Mouse (Mus musculus) naive thymus-derived CD4-positive, alpha-beta T cell, adult 2 months (primary cell): ENCODE data around the gene Senp7.
"Not testable (repeated sequence)": the region's sequence is repeated elsewhere in the genome, so short reads cannot be mapped to it uniquely, and the experiment has no call there.

Experiments
- DNase-seq: peaks from one replicate; pipeline ENCODE4 v3.0.0-alpha.2; 2011; ENCODE audit warnings: low read depth

Senp7 gene

DNA sequence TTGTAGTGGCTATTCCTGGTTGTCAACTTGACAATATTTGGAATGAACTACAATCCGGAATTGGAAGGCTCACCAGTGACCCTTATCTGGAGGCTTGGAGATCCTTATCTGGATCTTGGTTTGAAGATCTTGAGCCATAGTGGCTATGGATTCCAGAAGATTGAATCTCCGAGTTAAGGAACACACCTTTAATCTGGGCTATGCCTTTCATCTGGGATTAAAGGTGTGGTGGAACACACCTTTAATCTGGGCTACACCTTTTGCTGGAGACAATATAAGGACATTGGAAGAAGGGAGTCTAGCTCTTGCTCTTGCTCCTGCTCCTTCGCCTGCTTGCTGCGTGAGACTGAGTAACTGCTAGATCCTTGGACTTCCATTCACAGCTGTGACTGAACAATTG is at the start of gene Senp7:
TSS of gene Senp7 (plus strand) at position 301 of the 400 bp plus-strand sequence.
- not testable (repeated sequence) for DNase-seq

DNA sequence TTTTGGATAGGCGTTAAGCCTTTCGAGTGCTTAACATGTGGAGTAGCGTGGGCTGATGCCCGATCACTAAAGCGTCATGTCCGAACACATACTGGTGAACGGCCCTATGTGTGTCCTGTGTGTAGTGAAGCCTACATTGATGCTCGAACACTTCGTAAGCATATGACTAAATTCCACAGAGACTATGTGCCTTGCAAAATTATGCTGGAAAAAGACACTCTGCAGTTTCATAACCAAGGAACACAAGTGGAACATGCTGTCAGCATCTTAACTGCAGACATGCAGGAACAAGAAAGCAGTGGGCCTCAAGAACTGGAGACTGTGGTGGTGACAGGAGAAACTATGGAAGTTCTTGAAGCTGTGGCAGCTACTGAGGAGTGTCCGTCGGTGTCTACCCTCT is 41.3 kb upstream of the Senp7 start:
- no peak for DNase-seq

DNA sequence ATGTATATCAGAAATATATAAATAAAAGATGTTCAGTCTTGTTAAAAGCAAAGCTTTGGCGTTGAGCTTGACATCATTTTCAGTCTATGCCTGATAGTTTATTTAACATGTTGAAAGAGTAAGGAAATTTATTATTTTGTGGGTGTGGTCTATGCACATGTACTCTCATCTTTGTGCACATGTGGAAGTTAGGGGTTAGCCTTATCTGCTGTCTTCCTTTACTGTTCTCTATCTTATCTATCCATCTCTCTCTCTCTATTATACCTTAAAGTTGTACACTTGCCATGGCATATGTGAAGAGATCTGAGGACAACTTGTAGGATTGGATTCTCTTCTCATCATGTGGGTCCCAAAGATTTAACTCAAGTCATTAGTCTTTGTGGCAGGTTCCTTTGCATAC is 39.3 kb upstream of the Senp7 start:
- no peak for DNase-seq

DNA sequence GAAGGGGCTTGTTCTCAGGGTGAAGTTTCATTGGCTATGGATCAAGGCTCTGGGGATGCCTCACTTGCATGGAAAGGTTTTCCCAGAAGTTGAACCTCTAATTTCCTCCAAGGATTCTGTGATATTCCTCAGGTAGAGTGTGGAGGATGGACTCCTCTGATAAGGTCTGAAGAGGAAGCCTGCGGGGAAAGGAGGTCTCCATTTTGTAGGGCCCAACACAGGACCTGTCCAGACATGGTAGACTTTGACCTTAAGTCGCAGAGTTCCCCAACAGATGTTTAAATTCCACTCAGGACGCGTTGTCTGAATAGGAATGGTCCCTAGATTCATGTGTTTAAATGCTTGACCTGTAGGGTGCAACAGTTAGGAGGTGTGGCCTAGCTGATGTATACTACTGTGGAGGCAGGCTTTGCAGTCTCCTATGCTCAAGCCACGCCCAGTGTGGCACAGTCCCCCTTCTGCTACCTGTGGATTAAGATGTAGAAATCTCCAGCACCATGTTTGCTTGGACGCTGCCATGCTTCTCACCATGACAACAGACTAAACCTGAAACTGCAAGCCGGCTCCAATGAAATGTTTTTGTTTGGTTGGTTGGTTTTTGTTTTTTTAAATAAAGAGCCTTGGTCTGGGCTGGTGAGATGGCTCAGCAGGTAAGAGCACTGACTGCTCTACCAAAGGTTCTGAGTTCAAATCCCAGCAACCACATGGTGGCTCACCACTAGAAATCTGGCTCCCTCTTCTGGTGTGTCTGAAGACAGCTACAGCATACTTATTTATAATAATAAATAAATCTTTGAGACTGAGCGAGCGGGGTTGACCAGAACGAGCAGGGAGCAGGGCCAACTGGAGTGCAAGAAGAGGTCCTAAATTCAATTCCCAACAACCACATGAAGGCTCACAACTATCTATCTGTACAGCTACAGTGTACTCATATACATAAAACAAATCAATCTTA is 35.1 kb upstream of the Senp7 start:
- DNase-seq, result no peak

DNA sequence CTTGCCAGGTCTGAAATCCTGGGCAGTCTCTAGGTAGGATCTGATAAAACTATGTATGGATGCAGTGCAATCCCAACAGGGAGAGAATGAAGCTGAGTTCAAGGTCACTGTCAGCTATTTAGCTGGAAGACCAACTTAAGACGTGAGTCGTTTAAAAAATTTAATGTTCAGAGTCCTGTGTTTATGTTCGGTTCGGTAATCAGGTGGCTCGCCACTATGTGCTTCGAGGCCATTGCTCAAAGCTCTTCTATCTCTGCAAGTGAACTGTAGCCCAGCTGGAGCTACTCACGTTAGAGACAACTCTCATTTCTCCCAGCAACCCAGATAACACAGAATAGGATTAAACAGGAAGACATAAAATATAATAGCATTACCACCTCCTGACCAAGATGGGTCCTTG is 34.1 kb upstream of the Senp7 start:
- DNase-seq, result no peak

DNA sequence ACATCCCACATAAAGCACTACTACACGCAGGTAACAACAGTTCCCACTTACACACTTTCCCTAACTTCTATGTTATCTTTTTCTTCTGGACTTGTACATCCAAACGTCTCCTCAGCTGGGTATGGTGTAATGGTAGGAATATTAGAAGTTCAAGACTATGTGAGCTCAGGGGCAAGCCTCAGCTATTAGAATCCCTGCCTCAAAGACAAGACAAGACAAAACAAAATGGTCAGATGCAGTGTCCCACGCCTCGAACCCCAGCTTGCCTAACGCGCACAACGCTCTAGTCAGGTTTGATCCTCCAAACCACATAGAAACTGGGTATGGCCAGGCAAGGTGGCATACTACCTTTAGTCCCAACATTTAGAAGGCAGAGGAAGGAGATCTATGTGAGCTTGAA is 28.5 kb upstream of the Senp7 start:
- no peak for DNase-seq

DNA sequence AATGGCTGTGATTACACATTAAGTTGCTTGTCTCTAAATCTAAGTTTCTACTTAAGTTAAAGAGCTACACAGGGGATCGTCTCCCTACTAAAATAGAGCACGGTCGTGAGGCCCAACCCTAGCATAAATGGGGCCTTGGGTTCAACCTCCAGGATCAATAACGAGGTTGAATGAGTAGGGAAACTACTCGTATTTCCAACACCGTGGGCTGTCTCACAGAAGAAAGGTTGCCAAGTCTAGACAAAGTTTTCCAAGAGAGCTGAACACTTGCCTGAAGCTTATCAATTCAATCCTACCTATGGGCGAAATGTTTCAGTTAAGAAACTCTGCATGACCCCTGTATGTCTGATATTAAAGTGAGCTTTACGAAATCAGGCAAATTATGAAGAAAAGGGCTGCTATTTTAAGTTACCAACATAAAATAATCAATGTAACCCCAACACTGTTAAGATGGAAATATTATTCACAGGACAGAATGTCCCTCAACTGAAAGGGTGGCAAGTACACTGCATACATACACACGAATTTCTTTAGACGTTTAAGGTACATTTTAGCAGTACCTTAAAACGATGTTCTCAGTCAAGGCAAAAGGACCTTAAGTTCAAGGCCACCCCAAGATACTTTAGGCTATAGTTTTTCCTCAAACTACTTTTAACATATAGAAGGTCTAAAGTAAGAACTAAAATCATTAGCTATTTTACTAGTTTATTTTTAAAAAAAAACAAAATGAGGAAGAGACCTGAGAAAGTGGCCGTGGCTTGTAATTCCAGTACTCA is 20.1 kb upstream of the Senp7 start:
- DNase-seq, result no peak

DNA sequence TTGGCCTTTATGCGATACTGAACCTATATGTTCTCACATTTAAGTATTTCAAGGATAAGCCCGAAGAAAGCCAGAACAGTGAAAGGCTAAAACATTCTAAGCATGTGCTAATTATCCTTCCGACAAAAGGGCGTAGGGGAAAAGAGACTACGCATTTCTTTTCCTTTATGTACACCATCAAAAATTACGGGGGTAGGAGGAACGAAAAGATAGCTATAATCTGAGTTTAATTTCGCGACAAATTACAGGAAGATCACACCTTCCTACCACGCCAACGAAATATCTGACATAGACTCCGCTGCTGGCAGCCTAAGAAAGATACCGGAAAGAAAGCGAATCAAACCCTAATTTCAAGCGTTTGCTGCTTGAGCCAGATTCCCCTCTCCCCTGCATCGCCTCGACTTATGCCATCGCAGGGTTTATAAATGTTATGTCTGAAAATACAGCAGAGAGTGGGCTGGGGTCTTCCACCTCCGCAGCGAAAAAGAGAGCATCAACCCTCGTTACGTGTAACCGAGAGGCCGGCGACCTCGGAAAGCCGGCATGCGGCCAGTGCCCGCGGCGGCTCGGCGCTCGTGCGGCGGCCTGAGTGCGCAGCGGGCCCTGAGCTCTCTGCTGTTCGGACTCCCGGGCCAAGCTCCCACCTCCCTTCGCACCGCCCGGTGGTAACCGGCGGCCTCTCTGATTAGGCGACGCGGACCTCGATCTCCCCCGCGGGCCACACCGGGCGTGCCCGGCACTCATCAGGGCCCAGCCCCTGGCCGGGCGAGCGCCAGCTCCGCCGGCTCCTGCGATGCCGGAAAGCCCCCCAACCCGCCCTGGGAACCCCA is 19.2 kb upstream of the Senp7 start:
- peak; percentile 71 for DNase-seq

DNA sequence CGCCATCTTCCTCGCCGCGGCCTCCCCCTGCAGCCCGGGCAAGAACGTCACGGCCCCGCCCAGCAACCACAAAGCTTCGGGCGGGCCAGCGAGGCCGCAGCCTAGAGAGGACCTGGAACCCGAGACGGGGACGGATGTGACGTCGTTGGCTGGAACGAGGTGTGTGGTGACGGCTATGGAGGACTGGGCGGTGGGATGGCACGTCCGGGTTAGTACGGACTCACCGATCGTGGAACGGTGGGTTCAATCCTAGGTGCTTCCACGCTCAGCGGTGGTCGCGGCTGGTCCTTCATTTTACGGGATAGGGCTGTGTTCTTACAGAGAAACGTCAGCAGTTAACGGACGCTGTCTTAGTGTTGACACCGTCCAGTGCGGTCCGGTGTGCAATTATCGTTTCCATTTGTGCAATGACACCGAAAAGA is 18.5 kb upstream of the Senp7 start, which contains the start of gene Pcnp:
TSS of gene Pcnp (minus strand) at position 79 of the 422 bp plus-strand sequence.
- peak; percentile 96 for DNase-seq

DNA sequence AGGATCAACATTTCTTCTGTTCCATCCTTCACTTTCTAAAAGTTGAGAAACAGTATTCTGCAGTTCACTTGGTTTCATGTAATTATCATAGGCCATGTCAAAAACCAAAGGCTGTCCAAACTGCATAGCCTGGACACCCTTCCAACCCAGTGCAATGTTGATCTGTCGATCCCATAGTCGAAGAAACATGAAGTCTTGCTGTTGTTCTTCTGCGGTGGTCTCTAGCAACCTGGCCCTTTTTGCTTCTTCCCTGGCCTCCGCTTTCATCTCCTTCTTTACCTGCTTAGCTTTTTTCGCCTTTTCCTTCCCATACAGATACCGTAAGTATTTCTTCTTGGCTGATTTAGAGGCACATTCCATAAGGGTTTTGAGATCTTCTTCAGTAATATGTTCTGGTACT is 13.6 kb upstream of the Senp7 start:
- no peak for DNase-seq

DNA sequence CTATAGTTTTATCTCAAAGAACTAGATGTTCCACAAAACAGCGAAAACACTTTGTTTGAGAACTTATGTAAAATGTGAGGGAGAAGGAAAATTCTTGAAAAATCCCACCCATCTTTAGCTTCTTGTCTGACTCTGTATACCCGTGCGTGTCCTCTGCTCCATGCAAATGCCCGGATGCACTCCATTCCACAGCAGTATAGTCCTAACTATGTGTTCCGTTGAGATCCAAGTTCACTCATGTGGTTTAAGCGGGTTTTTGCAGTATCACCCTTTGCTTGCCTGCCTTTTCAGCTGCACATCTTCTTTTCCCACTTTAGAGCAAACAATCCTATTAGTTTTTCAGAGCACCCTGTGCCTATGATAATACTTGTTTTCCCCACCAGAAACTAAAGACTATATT is 11.6 kb upstream of the Senp7 start:
- no peak for DNase-seq

DNA sequence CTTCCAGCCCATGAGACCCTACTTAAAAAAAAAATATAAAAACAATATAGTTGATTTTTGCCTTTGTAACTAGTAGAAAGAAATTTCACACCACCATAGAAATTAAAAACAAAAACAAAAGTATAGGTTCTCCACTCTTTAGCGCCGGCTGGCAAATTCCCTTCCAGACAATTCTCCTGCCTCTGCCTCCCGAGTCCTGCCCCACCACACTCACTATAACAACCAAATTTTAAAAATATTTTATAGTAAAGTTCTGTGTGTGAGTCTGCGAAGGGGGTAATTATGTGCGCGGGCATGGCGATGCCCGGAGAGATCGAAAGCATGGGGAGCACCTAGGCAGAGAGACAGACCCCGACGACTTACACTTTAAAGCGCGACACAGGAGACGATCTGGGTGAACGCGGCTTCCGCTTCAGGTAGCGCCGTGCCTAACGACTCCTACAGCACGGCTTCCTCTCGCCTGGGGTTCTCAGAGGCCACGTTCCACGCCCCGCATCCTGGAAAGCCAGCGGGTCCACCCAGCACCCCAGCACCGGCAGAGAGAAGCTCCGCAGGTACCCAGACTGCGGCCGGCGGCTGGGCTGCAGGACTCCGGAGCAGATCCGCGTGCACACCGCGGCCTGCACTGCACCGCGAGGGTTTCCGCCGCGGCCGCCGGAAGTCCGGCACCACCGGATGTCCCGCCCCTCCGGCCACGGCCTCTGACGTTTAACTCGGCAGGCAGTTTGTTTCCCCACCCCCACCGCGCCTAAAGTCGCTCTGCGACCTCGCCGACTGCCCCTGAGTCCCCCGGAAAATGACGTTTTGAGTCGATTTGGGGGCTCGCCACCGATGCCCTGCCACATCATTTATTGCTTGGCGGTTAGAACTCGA is 10.8 kb upstream of the Senp7 start, which contains the start of gene Trmt10c:
TSS of gene Trmt10c (minus strand) at position 682 of the 873 bp plus-strand sequence.
- peak; percentile 92 for DNase-seq

DNA sequence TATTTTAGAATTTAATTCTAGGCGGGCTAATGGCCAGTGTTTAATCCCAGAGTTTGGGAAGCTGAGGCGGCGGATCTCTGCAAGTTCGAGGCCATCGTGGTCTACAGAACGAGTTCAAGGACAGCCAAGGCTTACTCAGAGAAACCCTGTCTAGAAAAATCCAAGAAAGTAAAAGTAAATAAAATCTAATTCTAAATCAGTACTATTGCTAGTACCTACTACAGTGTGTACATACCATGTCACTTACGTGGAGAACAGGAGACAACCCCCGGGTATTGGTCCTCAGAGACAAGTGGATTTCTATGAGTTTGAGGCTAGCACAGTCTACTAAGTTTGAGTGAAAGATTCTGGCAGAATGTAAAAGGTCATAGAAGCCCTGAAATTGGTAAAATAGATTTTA is 10.0 kb upstream of the Senp7 start:
- no peak for DNase-seq

DNA sequence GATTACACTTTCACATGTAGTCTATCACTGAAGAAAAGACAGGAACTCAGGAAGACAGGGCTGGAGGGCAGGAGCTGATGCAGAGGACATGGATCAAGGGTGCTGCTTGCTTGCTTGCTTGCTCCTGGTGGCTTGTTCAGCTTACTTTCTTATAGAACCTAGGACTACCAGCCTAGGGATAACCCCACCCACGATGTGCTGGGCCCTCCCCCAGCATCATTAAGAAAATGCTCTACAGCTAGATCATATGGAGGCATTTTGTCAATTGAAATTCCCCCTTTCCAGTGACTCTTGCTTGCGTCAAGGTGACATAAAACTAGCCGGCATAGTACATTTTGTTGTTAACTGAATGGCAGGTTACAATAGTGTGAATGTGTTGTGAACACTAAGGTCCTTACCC is 7.8 kb downstream of the Senp7 start:
- no peak for DNase-seq

DNA sequence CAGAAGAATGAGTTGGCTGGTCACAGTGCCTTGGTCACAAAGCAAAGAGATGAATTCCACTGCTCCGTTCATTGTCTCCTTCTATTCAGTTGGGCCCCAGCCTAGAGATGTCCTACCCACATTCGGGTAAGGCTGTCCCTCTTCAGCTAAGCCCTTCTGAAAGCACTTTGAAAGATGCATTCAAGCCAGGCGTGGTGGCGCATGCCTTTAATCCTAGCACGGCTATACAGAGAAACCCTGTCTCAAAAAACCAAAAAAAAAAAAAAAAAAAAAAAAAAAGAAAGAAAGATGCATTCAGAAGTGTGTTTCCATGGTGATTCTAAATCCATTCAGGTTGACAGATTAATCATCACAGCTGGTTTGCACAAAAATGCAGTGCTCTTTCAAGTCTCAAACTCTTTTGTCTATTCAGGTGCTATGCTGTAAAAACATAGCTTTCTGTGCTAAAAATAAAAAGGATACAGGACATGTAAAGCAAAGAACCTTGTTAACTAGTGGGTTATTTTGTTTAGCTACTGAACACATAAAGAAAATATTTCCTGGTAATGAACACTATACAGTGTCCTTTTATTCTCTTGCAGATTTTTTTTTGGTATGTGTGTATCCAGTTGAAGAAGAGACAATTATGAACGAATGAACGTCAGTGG is 8.9 kb downstream of the Senp7 start:
- DNase-seq, result no peak

DNA sequence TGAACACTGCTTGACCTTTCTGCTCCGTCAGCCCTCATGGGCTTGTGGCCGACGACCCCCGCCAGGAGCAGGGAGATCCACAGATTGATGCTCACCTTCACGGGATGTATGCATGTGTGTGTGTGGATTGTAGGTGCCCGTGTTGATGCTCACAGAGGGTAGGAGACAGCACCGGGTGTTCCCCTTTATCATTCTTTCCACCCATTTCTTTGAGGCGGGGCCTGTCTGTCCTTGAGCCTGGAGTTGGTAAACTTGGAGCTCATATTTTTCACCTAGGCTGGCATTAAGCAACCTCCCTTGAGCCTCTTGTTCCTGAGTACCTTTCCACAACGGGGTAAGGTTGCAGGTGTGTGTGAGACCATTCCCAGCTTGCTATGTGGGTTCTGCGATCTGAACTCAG is 10.0 kb downstream of the Senp7 start:
- no peak for DNase-seq

DNA sequence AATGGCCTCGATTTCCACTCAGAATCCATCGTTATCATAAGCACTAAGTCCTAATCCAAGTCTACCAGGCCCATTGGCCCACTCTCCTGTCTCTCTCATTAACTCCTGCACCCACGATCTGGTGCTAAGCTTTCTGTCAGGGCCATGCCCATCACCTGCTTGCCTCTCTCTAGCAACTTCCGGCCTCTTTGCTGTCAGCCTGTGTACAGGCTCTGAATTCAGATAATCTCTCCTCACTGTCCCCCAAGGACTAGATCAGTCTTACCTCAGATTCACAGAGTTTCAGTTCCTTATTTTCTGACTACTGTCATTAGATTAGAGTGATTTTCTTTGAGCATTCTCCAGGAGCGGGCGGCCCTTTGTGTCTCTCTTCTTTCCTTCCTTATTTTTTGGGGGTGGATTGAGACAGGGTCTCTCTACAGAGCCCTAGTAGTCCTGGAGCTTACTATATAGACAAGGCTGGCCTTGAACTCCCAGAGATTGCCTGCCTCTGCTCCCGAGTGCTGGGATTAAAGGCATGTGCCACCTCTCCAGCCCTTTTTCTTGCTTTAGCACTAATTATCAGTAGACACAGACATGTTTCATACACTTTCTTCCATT is 14.0 kb downstream of the Senp7 start:
- no peak for DNase-seq

DNA sequence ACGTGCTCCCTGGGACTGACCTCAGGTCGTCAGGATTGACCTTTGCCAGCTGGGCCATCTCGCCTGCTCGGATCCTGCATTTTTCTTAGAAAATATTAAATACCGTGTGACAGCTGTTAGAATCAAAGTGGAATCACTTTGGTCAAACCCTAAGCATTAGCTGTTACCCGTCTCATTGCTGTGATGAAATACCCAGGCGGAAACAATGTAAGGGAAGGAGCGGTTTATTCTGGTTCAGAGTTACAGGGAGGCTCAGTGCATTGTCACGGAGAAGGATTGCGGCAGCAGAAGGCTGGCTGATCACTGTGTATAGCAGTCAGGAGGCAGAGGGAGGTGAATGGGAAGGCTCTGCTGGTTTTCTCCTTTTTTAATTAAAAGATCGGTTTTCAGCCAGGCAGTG is 14.8 kb downstream of the Senp7 start:
- DNase-seq, result no peak

DNA sequence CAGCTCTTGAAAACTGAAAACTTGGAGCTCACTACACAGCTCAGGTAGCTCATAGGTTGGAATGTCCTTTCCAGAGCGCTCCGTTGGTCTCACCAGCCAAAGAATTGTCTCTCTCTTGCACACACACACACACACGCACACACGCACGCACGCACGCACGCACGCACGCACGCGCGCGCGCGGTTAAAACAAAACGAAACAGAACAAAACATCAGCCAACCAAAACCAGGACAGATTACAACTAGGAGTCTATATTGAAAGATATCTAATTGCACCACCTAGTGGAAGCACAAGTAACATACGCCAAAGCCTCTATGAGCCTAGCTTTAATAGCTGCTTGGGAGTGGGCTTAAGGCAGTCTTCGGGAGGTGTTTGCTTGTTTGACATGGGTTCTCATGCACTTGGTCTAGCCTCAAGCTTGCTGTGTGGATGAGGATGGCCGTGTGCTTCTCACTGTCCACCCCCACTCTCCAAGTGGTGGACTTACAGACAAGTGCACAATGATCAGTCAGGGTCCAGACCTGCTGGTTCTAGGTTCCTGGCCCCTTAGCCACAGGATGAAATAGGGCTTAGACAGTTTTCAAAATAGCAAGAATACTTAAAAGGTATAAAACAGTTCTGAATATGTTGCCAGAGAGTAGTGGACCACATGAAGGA is 16.3 kb downstream of the Senp7 start:
- DNase-seq, result peak; percentile 87

DNA sequence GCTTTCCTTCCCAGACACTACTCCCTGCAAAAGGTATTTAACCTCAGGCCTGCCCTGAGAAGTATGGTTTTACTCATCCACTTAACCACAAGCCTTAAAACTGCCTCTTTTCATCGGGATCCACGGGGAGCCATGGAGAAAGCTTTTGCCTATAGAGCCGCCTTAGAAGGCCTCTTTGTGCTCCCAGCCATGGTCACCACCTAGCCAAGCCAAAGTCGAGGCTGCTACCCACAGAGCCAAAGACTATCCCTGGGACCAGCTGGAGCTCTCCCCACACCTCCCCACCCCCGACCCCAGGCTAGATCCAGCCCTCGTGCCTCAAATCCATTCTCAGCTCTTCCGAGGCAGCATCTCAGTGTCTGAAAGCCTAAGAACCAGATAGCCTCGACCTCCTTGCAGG is 18.0 kb downstream of the Senp7 start:
- DNase-seq, result no peak
